In genomic region chr1:55052355-55052953, GRCm38 (mm10) we compare ENCODE assay signal across 8 mouse cellular contexts. TPM values are rescaled to one million over a fixed set of nuclear protein-coding genes. Genes with fewer than 3 reads are reported as not detected.
A peak's percentile ranks its signal among the peaks of the same experiment; 100 is the strongest.
DNase-seq lines count a peak whose midpoint lies in the region; ATAC-seq lines count a peak whose summit lies in the region.

Coq10b (plus strand) TSS chr1:55052770.

- no peaks in the 10 kb centered on the region for H3K27me3 ChIP-seq in heart, embryonic 13.5 days (replicated peaks)
- H3K27me3 ChIP-seq in liver, embryonic 12.5 days (replicated peaks) = no peaks in the 10 kb centered on the region
- H3K27me3 ChIP-seq in stomach, embryonic 15.5 days (replicated peaks) = no peaks in the 10 kb centered on the region

- peak within 1 kb of the TSS; percentile 88 for H3K9ac ChIP-seq in heart, embryonic 13.5 days
- H3K9ac ChIP-seq in liver, embryonic 12.5 days = peak within 1 kb of the TSS; percentile 83
- H3K9ac ChIP-seq in stomach, embryonic 15.5 days = peak within 1 kb of the TSS; percentile 42

- under 1% methylated on average over 46 of the region's 46 CpGs for WGBS in heart, embryonic 13.5 days
- under 1% methylated on average over 46 of the region's 46 CpGs for WGBS in liver, embryonic 12.5 days (ENCODE audit: insufficient replicate concordance)
- WGBS in stomach, embryonic 15.5 days = under 1% methylated on average over 46 of the region's 46 CpGs

- H3K4me1 ChIP-seq in brown adipose tissue, adult 24 weeks (ENCODE audit: control insufficient read depth, insufficient read depth, insufficient read length, low read length) = peaks cover 11% of the 10 kb centered on the region
- peaks cover 22% of the 10 kb centered on the region for H3K4me1 ChIP-seq in heart, embryonic 13.5 days
- H3K4me1 ChIP-seq in liver, embryonic 12.5 days = peaks cover 27% of the 10 kb centered on the region
- H3K4me1 ChIP-seq in stomach, embryonic 15.5 days = 0 out of 2 replicates have a peak, but pooled peaks cover 4% of the 10 kb centered on the region

- H3K9me3 ChIP-seq in heart, embryonic 13.5 days = 0 out of 2 replicates have a peak, but pooled peaks cover 3% of the 10 kb centered on the region
- no peaks in the 10 kb centered on the region for H3K9me3 ChIP-seq in liver, embryonic 12.5 days (replicated peaks)
- no peaks in the 10 kb centered on the region for H3K9me3 ChIP-seq in stomach, embryonic 15.5 days

- ATAC-seq in heart, embryonic 13.5 days (ENCODE audit: extremely low read depth, insufficient number of reproducible peaks, low FRiP score, low TSS enrichment) = peak; percentile 100
- ATAC-seq in liver, embryonic 12.5 days = peak; percentile 99
- ATAC-seq in stomach, embryonic 15.5 days (ENCODE audit: insufficient read depth, low FRiP score, low read depth) = peak; percentile 100

- peak within 1 kb of the TSS; percentile 97 for H3K27ac ChIP-seq in brown adipose tissue, adult 24 weeks (replicated peaks; ENCODE audit: low read depth, low read length)
- H3K27ac ChIP-seq in heart, embryonic 13.5 days (replicated peaks) = peak within 1 kb of the TSS; percentile 91
- peak within 1 kb of the TSS; percentile 99 for H3K27ac ChIP-seq in liver, embryonic 12.5 days
- H3K27ac ChIP-seq in stomach, embryonic 15.5 days = peak within 1 kb of the TSS; percentile 81

- DNase-seq in CD4-positive, CD25-positive, alpha-beta regulatory T cell, adult 2 months (ENCODE audit: low read depth, low spot score) = peak; percentile 99
- peak; percentile 76 for DNase-seq in fat pad, adult 2 months (ENCODE audit: extremely low read depth, low read depth, low spot score)
- DNase-seq in kidney, postnatal 10 days = peak; percentile 99
- peak; percentile 99 to 100 for DNase-seq in natural killer cell, adult 2 months (ENCODE audit: low spot score in 2 of 2)

- H3K4me2 ChIP-seq in heart, embryonic 13.5 days = peak within 1 kb of the TSS; percentile 92
- H3K4me2 ChIP-seq in liver, embryonic 12.5 days = peak within 1 kb of the TSS; percentile 93
- H3K4me2 ChIP-seq in stomach, embryonic 15.5 days = peak within 1 kb of the TSS; percentile 86

- H3K4me3 ChIP-seq in brown adipose tissue, adult 24 weeks (ENCODE audit: insufficient read depth, low read depth, low read length) = peak within 1 kb of the TSS; percentile 66
- H3K4me3 ChIP-seq in heart, embryonic 13.5 days = peak within 1 kb of the TSS; percentile 73
- peak within 1 kb of the TSS; percentile 87 for H3K4me3 ChIP-seq in liver, embryonic 12.5 days
- H3K4me3 ChIP-seq in stomach, embryonic 15.5 days (replicated peaks) = peak within 1 kb of the TSS; percentile 68

- peaks cover 28% of the 10 kb centered on the region for H3K36me3 ChIP-seq in heart, embryonic 13.5 days
- H3K36me3 ChIP-seq in liver, embryonic 12.5 days = peaks cover 24% of the 10 kb centered on the region
- H3K36me3 ChIP-seq in stomach, embryonic 15.5 days = peaks cover 5% of the 10 kb centered on the region; the same call in 1 of the 2 replicates

RNA-seq across cellular contexts. Expression of gene Coq10b, which starts in this region (rescaled TPM):
- polyA plus RNA-seq in brown adipose tissue, adult 24 weeks (2012; ENCODE audit: insufficient read depth, insufficient read length, missing spikeins) = 34.4 and 39.4 TPM in 2 replicates
- 20.9 and 21.4 TPM in 2 replicates for polyA plus RNA-seq in heart, embryonic 13.5 days (2015; fragmentation: Nextera tagmentation; extraction: Ambion mirVana)
- 19.5 TPM in 2 replicates for polyA plus RNA-seq in liver, embryonic 12.5 days (2016; fragmentation: Nextera tagmentation; extraction: Ambion mirVana)
- 20.5 and 21.2 TPM in 2 replicates for polyA plus RNA-seq in stomach, embryonic 15.5 days (2015; fragmentation: Nextera tagmentation; extraction: Ambion mirVana)

Comparison
In these comparisons a context has a peak if more than half of its experiments do, and no peak if none do; other contexts are left out.
1. Peak in every context shown above with its lines: DNase-seq, ATAC-seq, H3K4me3 ChIP-seq and H3K27ac ChIP-seq.